Mouse (Mus musculus) adrenal gland, adult 10 weeks (tissue): ENCODE results near the gene Obsl1. TPM values are rescaled to one million over a fixed set of nuclear protein-coding genes. Genes with fewer than 3 reads are reported as not detected.

Source experiments
- polyA plus RNA-seq: library from polyadenylated mRNA; stranded (reverse); fragments of 350-450 nt; fragmentation: Illumina TruSeq; extraction: RNeasy Lipid Tissue Mini Kit (QIAGEN cat#74804); gene quantifications from one replicate; pipeline ENCODE4 v1.2.3, GENCODE M21; 2014; ENCODE audit warnings: low read depth, low replicate concordance

The Obsl1 gene
- 0.93 TPM for polyA plus RNA-seq

DNA sequence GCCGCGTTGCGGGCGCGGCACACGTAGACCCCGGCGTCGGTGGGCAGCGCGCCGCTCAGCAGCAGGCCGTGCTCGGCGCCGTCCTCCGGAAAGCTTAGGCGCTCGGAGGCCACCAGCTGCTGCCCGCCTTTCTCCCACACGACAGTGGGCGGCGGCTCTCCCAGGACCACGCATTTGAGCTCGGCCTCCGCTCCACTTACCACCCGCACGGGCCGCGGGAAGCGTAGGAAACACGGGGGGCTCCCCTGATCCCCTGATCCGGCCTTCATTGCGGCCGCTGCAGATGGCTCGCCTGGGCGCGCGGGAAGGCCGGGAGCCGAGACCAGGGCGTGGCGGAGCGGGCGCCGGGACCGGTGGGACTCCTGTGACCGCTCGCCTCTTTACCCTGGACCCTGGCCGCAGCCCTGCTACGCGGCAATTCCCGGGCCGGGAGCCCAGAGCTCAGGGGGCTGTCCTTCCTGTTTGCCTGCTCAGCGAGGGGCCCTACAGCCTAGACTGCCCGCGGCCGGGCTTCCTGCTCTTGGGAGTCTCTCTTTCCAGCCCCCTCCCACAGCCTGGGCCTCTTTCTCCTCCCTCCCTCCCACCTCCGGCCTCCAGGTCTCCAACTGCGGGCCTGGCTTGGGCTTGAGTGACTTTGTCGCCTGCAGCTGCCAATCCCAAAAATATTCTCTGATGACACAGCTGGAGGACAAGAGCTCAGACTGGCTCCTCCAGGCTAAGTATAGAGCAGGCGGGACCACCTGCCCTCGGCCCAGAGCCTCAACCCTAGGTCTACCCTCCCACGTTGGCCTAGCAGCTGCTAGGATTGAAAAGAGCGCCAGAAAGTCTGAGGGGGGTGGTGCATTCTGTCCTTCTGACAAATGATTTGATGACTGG is at the start of gene Obsl1:
Gene Obsl1 (minus strand): TSS at position 497 of the 876 bp plus-strand sequence.

GRCm38 (mm10) chr1:75545965-75546956 is 40.0 kb upstream of the Obsl1 start, which contains the start of gene Slc4a3:
Gene Slc4a3, plus strand, starts transcription at chr1:75546266.

GRCm38 (mm10) chr1:75521321-75522031 is 15.2 kb upstream of the Obsl1 start, which contains the start of gene Stk11ip:
Gene Stk11ip, plus strand, starts transcription at chr1:75521529.

DNA sequence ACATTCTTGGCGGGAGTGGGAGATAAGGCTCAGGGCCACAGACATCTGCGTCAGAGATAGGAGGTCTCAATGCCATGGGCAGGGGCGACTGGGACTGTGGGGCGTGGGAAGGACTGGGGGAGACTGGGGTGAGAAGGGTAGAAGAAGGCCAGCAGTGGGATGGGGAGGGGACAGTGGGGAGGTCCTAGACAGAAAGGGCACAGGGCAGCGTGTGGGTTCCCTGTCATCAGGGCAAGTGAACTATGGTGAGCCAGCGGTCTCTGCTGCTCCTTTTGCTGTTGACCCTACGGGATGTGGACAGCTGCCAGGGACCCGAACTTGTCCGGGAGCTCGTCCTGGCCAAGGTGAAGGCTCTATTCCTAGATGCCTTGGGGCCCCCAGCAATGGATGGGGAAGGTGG is 754 bp upstream of the Obsl1 start, which contains the start of gene Inha:
Gene Inha (plus strand): TSS at position 72 of the 400 bp plus-strand sequence.

DNA sequence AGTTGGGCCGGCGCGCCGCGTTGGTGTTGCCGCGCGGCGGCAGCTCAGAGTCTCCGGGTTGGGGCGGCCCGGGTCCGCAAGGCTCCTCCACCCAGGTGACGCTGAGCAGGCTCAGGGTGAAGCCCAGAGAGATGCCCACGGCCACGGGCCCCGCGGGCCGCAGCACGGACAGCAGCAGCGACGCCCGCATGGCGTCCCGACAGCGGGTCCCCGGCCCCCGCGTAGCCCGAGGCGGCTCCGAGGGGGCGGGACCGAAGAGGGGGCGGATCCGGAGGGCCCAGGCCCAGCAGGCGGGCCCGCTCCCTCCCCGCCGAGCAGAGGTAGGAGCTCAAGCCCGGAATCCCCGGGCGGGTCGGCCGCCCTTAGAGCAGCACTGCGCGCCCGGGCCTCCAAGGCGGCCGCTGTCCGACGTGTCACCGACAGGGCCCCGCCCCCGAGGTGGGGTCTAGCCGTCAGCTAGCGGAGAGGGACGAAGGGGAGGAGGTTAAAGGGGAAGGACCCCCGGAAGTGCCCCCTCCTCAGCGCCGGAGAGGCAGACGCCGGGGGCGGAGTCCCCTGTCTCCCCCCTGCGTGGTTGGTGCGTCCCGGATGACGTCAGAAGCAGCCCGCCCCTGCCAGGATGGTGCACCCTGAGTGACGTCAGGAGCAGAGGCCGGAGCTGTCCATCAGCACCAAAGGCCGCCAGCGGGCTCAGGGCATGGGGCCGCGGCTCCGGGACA is 27.2 kb downstream of the Obsl1 start, which contains the start of the genes Chpf and Tmem198:
Gene Chpf (minus strand): TSS at position 392 of the 719 bp plus-strand sequence.
Gene Tmem198 (plus strand): TSS at position 617 of the 719 bp plus-strand sequence.

DNA sequence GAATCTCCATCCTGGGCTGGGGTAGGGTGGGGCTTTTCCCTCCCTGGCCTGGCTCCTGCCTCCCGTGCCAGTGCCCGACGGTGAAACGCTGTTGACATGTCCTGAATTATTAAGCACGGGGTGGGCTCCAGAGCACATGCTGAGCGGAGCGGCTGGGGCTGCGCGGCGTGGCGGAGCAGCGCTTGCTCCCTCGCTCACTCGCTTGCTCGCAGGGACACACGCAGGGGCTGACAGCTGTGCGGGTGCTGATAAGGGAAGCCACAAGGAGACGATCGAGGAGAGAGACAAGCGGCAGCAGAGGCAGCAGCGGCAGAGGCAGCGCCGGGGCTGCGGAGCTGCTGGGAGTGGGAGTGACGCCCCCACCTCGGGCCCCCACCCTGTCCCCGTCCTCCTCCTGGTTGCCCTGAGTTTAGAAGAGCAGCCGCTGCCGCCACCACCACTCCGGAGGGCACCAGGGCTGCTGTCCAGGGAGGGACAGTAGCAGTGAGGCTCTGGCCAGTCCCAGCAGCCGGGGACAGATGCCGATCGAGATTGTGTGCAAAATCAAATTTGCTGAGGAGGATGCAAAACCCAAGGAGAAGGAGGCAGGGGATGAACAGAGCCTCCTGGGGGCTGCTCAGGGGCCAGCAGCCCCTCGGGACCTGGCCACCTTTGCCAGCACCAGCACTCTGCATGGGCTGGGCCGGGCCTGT is 55.8 kb downstream of the Obsl1 start, which contains the start of gene Asic4:
Gene Asic4 (plus strand): TSS at position 123 of the 692 bp plus-strand sequence.

DNA sequence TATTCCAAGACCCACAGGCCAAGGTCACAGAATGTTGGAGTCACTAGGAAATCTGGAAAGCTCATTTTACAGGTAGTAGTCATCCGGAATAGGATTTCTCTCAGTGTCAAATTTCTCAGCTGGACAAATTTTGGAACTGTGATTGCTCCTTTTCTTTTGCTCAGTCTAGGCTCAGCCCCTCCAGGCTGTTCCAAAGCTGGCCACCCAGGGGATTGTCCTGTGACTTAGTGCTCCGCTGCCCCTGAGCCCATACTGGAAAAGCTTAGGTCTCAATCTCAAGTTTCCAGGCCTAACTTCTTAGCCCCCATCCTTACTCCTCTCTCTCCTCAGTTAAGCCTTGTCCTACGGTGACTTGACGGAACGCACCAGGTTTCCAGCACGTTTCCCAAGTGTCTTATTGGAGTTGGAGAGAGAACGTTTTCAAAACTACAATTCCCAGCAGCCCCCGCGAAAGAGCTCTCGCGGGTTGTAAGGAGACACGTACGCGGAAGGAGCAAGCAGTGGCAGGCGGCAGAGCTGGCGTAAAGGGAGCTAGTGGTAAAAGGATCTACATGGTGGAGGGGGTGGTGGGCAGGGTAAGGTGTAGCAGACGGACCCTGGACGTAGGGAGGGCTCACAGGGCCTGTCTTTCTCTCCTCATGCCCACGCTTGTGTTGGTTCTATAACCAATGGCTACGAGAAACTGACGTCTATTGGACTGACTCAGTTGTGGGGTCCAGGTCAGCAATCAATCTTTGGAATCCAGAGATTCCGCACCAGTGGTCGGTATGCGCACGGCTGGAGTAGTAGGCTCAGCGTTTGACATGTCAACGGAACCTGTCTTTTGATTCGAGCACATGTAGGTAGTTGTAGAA is 70.5 kb downstream of the Obsl1 start, which contains the start of gene Gmppa:
Gene Gmppa (plus strand): TSS at position 456 of the 854 bp plus-strand sequence.

Other genes with a start within 250 kb of the Obsl1 start
- gene Ptprn, start 241.9 kb downstream of the Obsl1 start, polyA plus RNA-seq, result 3.9 TPM
- 76.9 TPM for gene Resp18, start 228.0 kb downstream of the Obsl1 start, polyA plus RNA-seq
- 2.2 TPM for gene Dnpep, start 188.5 kb downstream of the Obsl1 start, polyA plus RNA-seq
- gene Des, start 146.1 kb downstream of the Obsl1 start, polyA plus RNA-seq, result 1.2 TPM
- gene Speg, start 131.2 kb downstream of the Obsl1 start, polyA plus RNA-seq, result 1.0 TPM
- 6.8 TPM for gene Gmppa, start 70.5 kb downstream of the Obsl1 start, polyA plus RNA-seq
- gene Asic4, start 56.0 kb downstream of the Obsl1 start, polyA plus RNA-seq, result 0.29 TPM
- 0.41 TPM for gene Chpf, start 27.1 kb downstream of the Obsl1 start, polyA plus RNA-seq
- not detected for gene Tmem198, start 26.9 kb downstream of the Obsl1 start, polyA plus RNA-seq
- 1.9 TPM for gene Inha, start 625 bp upstream of the Obsl1 start, polyA plus RNA-seq
- gene Stk11ip, start 15.1 kb upstream of the Obsl1 start, polyA plus RNA-seq, result 1.5 TPM
- gene Slc4a3, start 39.8 kb upstream of the Obsl1 start, polyA plus RNA-seq, result 2.7 TPM